Mouse (Mus musculus) ES-E14 (cell line): ENCODE measurements around the gene Thap4. TPM values are rescaled to one million over a fixed set of nuclear protein-coding genes. Genes with fewer than 3 reads are reported as not detected.

Source experiments
- DNase-seq: peaks from one replicate; pipeline ENCODE4 v3.0.0-alpha.2; 2013; ENCODE audit warnings: low read depth, low spot score
- H3K27ac ChIP-seq: 2 replicates; pipeline ENCODE4 v1.5.1; 2012; ENCODE audit warnings: low read depth, mild to moderate bottlenecking, low read length, moderate library complexity, mixed read lengths; ENCODE audit not compliant: poor library complexity, insufficient read depth, severe bottlenecking
- H3K36me3 ChIP-seq: 2 replicates; pipeline ENCODE4 v1.6.1; 2012; ENCODE audit warnings: mild to moderate bottlenecking, low read length, moderate library complexity, mixed read lengths; ENCODE audit not compliant: control insufficient read depth, poor library complexity, insufficient read depth, severe bottlenecking
- H3K4me1 ChIP-seq, 2 experiments: fragments of 150-350 bp in 1 of 2; sonication (generic) in 1 of 2; 2 replicates each; pipeline ENCODE4 v1.6.1; 2012; ENCODE audit warnings: low read length in 2 of 2, mild to moderate bottlenecking in 1 of 2, mixed read lengths in 1 of 2; ENCODE audit not compliant: control insufficient read depth in 2 of 2, insufficient read depth in 2 of 2, poor library complexity in 1 of 2
- H3K4me3 ChIP-seq, 2 experiments: fragments of 150-350 bp in 1 of 2; sonication (generic) in 1 of 2; 2 replicates each; pipeline ENCODE4 v1.5.1; 2012; ENCODE audit warnings: low read length in 2 of 2, low read depth in 1 of 2, mild to moderate bottlenecking in 1 of 2, mixed read lengths in 1 of 2; ENCODE audit not compliant: insufficient read depth in 1 of 2, poor library complexity in 1 of 2, severe bottlenecking in 1 of 2
- H3K9ac ChIP-seq: 2 replicates; pipeline ENCODE4 v1.6.1; 2012; ENCODE audit warnings: low read depth, mild to moderate bottlenecking, low read length, mixed read lengths; ENCODE audit not compliant: poor library complexity, insufficient read depth, severe bottlenecking
- H3K9me3 ChIP-seq: fragments of 150-350 bp; sonication (generic); 2 replicates; pipeline ENCODE4 v1.6.1; 2012; ENCODE audit warnings: low read depth, mild to moderate bottlenecking, low read length; ENCODE audit not compliant: control insufficient read depth, insufficient read depth
- CHD2 ChIP-seq: IDR thresholded peaks from 2 replicates; pipeline ENCODE4 v1.6.1; 2014; ENCODE audit warnings: mild to moderate bottlenecking, low read depth, low read length, inconsistent platforms
- HCFC1 ChIP-seq: IDR thresholded peaks from 2 replicates; pipeline ENCODE4 v1.6.1; 2012; ENCODE audit warnings: low read length, inconsistent platforms, borderline replicate concordance; ENCODE audit not compliant: insufficient read depth
- MAFK ChIP-seq: IDR thresholded peaks from 2 replicates; pipeline ENCODE4 v1.6.1; 2014; ENCODE audit warnings: mild to moderate bottlenecking, low read depth, low read length, inconsistent platforms; ENCODE audit not compliant: insufficient read depth
- ZC3H11A ChIP-seq: IDR thresholded peaks from 2 replicates; pipeline ENCODE4 v1.6.1; 2012; ENCODE audit warnings: low read depth, mild to moderate bottlenecking, inconsistent platforms, low read length, borderline replicate concordance
- ZNF384 ChIP-seq: IDR thresholded peaks from 2 replicates; pipeline ENCODE4 v1.6.1; 2012; ENCODE audit warnings: low read depth, low read length, inconsistent platforms
- in situ Hi-C, 2 experiments: fragments of 600-800 bp; cut with MboI; formaldehyde crosslinking; loops; one replicate each; pipeline ENCODE4 v1.15.1; 2025; ENCODE audit warnings: low sequenced_read_pairs in 2 of 2, inconsistent platforms in 1 of 2; ENCODE audit not compliant: unreplicated experiment in 2 of 2
- total RNA-seq: library from RNA; depleted of rRNA; stranded (reverse); fragments of 300-350 nt; gene quantifications from 2 replicates; pipeline ENCODE4 v1.2.3, GENCODE M21; 2012

Thap4 gene
- total RNA-seq, 1 experiment, result 46.2 TPM

DNA sequence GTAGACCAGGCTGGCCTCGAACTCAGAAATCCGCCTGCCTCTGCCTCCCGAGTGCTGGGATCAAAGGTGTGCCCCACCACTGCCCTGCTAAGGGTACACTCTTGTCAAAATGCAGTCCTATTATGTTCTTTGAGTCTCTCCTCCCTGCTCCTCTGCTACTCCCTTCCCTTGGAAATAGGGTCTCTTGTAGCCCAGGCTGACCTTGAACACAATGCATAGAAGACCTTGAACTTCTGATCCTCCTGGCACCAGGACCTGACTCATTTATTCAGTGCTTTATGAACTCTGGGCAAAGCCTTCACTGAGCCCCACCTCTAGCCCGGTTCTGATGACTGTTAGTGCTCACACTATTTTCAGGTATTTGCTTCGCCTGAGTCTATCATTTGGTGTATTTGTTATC lies 17.0 kb downstream of the Thap4 start:
- no peaks in the 10 kb centered on the region; the same call in 1 of the 2 replicates for H3K36me3 ChIP-seq
- TF ChIP-seq HCFC1 (no peak), MAFK (no peak), CHD2 (no peak), ZC3H11A (no peak), ZNF384 (no peak)
- DNase-seq, result no peak
- no peaks in the 10 kb centered on the region for H3K9me3 ChIP-seq
- H3K9ac ChIP-seq, result no peak overlapping the region
- peaks cover 3 to 9% of the 10 kb centered on the region in 2 experiments; a peak in 2 of 4 replicates for H3K4me1 ChIP-seq
- H3K27ac ChIP-seq, result no peak overlapping the region
- no peak overlapping the region for H3K4me3 ChIP-seq
- in situ Hi-C loops, result no loop called here

DNA sequence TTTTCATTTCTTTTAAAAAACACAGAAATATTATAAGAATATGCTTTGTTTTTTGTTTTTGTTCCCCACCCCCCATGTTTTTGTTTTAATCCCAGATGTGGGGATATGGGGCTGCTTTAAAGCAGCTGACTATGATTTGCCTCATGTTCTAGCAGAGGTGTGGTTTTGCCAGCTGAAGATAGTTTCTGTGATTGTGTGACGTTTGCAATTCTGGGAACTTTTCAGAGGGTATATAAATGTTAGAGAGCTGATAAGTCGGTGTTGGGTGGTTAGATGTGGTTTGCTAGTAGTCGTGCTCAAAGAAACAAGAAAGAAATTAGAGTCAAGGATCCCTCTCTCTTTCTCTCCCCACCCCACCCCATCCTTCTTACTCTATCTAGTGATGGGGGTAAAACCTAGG lies 18.8 kb downstream of the Thap4 start:
- in situ Hi-C loops, result no loop called here
- DNase-seq, result no peak
- TF ChIP-seq MAFK (no peak), ZNF384 (no peak), CHD2 (no peak), ZC3H11A (no peak), HCFC1 (no peak)
- Histone ChIP-seq H3K4me3 (no peak overlapping the region), H3K9ac (no peak overlapping the region), H3K9me3 (no peaks in the 10 kb centered on the region), H3K36me3 (peaks cover 3% of the 10 kb centered on the region; the same call in 1 of the 2 replicates), H3K4me1 (peaks cover 3 to 10% of the 10 kb centered on the region in 2 experiments; a peak in 2 of 4 replicates), H3K27ac (no peak overlapping the region)

DNA sequence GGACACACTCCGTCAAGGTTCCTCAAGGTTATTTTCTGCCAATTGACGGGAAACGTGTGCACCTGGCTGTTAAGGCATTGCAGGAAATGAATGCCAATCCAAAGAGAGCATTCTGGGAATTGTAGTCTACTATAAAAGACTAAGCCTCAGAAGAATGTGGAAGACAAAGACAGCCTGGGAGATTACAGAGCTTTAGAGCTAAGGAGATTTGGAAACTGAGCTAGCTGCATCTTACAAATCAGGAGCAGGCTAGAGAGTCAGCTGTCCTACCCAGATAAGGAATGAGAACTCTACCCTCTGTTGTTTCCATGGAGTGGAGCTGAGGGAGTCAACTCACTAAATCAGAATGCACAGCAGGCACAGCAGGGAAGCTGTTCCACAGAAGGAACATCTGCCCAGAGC lies 22.8 kb downstream of the Thap4 start:
- H3K4me1 ChIP-seq, result peaks cover 0 to 6% of the 10 kb centered on the region in 2 experiments; a peak in 1 of 4 replicates
- TF ChIP-seq ZC3H11A (no peak), HCFC1 (peak; percentile 87)
- H3K4me3 ChIP-seq, result no peak overlapping the region
- in situ Hi-C loops, result no loop called here
- no peak overlapping the region for H3K27ac ChIP-seq
- DNase-seq, result no peak
- no peaks in the 10 kb centered on the region for H3K9me3 ChIP-seq
- peaks cover 3% of the 10 kb centered on the region; the same call in 1 of the 2 replicates for H3K36me3 ChIP-seq
- no peak overlapping the region for H3K9ac ChIP-seq

DNA sequence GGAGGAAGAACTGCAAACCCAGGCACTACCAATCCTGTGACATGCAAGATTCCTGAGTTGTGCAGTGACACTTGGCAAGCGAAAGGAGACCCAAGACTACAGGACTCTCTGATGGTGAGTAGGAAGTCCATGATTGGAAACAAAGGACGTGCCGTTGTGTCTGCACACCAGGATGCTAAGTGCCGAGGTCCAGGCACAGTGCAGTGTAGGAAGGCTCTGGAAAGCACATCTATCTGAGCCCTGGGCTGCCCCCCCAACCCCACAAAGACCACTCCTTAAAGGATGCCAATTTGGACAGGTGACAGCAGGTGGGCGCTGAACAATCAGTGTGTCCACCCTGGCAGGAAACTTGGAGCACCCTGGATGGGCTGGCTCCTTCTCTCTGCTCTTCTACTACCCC lies 23.6 kb downstream of the Thap4 start:
- no peaks in the 10 kb centered on the region for H3K9me3 ChIP-seq
- H3K9ac ChIP-seq, result no peak overlapping the region
- peaks cover 0 to 4% of the 10 kb centered on the region in 2 experiments; a peak in 1 of 4 replicates for H3K4me1 ChIP-seq
- TF ChIP-seq CHD2 (no peak), MAFK (no peak), ZNF384 (no peak), HCFC1 (no peak), ZC3H11A (no peak)
- DNase-seq, result no peak
- peaks cover 3% of the 10 kb centered on the region; the same call in 1 of the 2 replicates for H3K36me3 ChIP-seq
- in situ Hi-C loops, result no loop called here
- H3K4me3 ChIP-seq, result no peak overlapping the region
- no peak overlapping the region for H3K27ac ChIP-seq

DNA sequence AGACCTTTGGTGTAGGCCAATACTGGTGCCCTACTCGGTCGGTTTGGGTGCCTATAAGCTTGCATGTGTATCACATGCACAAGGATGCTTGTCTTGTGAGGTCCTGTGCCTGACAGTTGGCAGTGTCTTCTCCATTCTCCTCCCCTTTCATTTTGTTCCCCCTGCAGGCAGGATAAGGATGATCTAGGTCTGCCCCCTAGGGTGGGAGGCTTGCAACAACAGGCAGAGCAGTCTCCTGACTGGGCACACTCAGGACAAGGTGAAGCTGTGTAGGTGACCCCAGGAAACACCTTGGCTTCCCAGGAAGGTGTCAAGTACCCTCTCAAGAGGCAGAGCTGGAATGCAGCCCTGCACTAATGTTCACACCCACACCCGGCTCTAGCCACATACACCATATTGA lies 27.7 kb downstream of the Thap4 start:
- H3K27ac ChIP-seq, result no peak overlapping the region
- DNase-seq, result peak; percentile 47
- no peak overlapping the region for H3K9ac ChIP-seq
- peaks cover 11% of the 10 kb centered on the region; the same call in 1 of the 2 replicates for H3K36me3 ChIP-seq
- no peaks in the 10 kb centered on the region for H3K9me3 ChIP-seq
- in situ Hi-C loops, result no loop called here
- H3K4me1 ChIP-seq, result peaks cover 0 to 10% of the 10 kb centered on the region in 2 experiments; a peak in 1 of 4 replicates
- TF ChIP-seq HCFC1 (no peak), ZNF384 (no peak), CHD2 (no peak), ZC3H11A (no peak), MAFK (no peak)
- no peak overlapping the region for H3K4me3 ChIP-seq
